Mouse (Mus musculus): ENCODE results near the gene Arhgap45. TPM values are rescaled to one million over a fixed set of nuclear protein-coding genes. Genes with fewer than 3 reads are reported as not detected.
A peak's percentile ranks its signal among the peaks of the same experiment; 100 is the strongest.
"Not testable (repeated sequence)": the region's sequence is repeated elsewhere in the genome, so short reads cannot be mapped to it uniquely, and the experiment has no call there.

Arhgap45 gene
- polyA plus RNA-seq, 1 experiment from 2014 or later: 17.7 TPM

DNA sequence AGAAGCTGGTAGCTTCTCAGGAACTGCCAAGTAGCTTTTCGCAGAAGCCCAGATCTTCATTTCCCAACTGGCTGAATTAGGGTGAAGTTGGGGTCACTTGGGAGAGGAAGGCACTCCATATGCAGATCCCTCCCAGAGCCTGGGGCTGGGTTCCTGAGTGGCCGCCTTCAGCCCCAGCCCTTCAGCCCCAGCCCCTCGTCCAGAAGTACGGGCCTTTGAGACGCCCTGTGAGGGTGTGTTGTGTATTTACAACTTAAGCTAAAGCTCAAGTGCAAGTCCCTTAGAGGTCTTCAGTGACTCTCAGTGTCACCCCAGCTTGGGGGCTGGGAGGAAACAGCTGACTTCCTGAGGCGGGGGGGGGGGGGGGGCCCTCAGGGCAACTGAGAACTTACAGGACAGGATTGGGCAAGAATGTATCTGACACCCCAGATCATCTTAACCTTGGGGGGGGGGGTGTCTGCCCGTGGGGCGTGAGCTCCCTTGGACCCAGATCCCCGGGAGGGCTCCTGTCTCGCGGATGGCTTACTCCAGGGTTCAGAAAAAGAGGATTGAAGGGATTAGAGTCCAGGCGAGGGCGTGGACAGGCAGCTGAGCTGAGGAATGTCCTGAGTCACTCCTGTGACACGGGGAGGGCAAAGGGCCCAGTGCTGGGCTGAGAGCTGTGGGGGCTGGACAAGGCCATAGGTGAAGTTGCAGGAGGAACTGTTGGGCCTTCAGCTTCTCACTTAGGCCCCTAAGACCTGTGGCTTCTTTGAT lies 35.3 kb downstream of the Arhgap45 start:
- no peaks in the 10 kb centered on the region for H3K27me3 ChIP-seq (ENCODE audit: control insufficient read depth, insufficient read depth, low read length)
- peak overlapping the region; percentile 65 for H3K9ac ChIP-seq (ENCODE audit: low read length)
- peaks cover 9% of the 10 kb centered on the region for H3K36me3 ChIP-seq (ENCODE audit: control insufficient read depth, insufficient read depth)
- ATAC-seq (replicated peaks; ENCODE audit: extremely low read depth, insufficient read depth, low FRiP score): no peak
- H3K27ac ChIP-seq (ENCODE audit: low read length): peak overlapping the region; percentile 80
- H3K9me3 ChIP-seq (replicated peaks; ENCODE audit: control insufficient read depth, low read length): no peaks in the 10 kb centered on the region
- H3K4me2 ChIP-seq (ENCODE audit: low read depth, low read length): peak overlapping the region; percentile 2; the same call in 1 of the 2 replicates
- peaks cover 39% of the 10 kb centered on the region for H3K4me1 ChIP-seq (ENCODE audit: control insufficient read depth, insufficient read depth, low read length)
- H3K4me3 ChIP-seq (ENCODE audit: low read length): no peak overlapping the region
- 27% methylated on average over 13 of the region's 14 CpGs for WGBS

DNA sequence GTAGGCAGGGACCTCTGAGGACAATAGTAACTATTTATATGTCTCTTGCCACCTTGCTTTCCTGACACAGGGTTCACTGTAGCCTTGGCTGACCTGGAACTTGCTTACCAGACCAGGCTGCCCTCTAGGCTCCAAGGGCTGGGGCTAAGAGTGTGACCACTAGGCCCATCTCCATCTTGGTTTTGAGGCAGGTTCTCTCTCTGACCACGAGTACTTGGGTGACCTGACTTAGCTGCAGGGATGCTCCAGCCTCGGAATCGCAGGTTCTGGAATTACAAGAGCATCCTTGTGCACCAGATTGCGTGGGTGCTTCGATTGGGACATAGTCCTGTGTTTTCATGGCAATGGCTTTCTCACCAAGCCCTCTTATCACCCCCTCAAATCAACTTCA lies 35.9 kb downstream of the Arhgap45 start:
- peak overlapping the region; percentile 65 for H3K9ac ChIP-seq (ENCODE audit: low read length)

GRCm38 (mm10) chr10:80053259-80053780 lies 36.9 kb downstream of the Arhgap45 start:
- peak overlapping the region; percentile 85 for H3K9ac ChIP-seq (ENCODE audit: low read length)
- no peaks in the 10 kb centered on the region for H3K9me3 ChIP-seq (replicated peaks; ENCODE audit: control insufficient read depth, low read length)
- peak overlapping the region; percentile 76 for H3K4me2 ChIP-seq (ENCODE audit: low read depth, low read length)
- H3K36me3 ChIP-seq (ENCODE audit: control insufficient read depth, insufficient read depth): peaks cover 24% of the 10 kb centered on the region
- ATAC-seq (replicated peaks; ENCODE audit: extremely low read depth, insufficient read depth, low FRiP score): peak; percentile 96
- WGBS: under 1% methylated on average over 46 of the region's 47 CpGs
- no peaks in the 10 kb centered on the region for H3K27me3 ChIP-seq (ENCODE audit: control insufficient read depth, insufficient read depth, low read length)
- H3K4me3 ChIP-seq (ENCODE audit: low read length): peak overlapping the region; percentile 65
- H3K4me1 ChIP-seq (ENCODE audit: control insufficient read depth, insufficient read depth, low read length): peaks cover 35% of the 10 kb centered on the region
- H3K27ac ChIP-seq (ENCODE audit: low read length): peak overlapping the region; percentile 94

More for the DNA sequence above, 35.9 kb downstream of the Arhgap45 start:
- Histone ChIP-seq H3K9me3 (replicated peaks; ENCODE audit: control insufficient read depth, low read length) (no peaks in the 10 kb centered on the region), H3K27me3 (ENCODE audit: control insufficient read depth, insufficient read depth, low read length) (no peaks in the 10 kb centered on the region), H3K27ac (ENCODE audit: low read length) (peak overlapping the region; percentile 80), H3K4me3 (ENCODE audit: low read length) (no peak overlapping the region), H3K36me3 (ENCODE audit: control insufficient read depth, insufficient read depth) (peaks cover 14% of the 10 kb centered on the region), H3K4me1 (ENCODE audit: control insufficient read depth, insufficient read depth, low read length) (peaks cover 39% of the 10 kb centered on the region), H3K4me2 (ENCODE audit: low read depth, low read length) (no peak overlapping the region)
- WGBS: 81% methylated on average over 5 of the region's 5 CpGs
- no peak for ATAC-seq (replicated peaks; ENCODE audit: extremely low read depth, insufficient read depth, low FRiP score)

DNA sequence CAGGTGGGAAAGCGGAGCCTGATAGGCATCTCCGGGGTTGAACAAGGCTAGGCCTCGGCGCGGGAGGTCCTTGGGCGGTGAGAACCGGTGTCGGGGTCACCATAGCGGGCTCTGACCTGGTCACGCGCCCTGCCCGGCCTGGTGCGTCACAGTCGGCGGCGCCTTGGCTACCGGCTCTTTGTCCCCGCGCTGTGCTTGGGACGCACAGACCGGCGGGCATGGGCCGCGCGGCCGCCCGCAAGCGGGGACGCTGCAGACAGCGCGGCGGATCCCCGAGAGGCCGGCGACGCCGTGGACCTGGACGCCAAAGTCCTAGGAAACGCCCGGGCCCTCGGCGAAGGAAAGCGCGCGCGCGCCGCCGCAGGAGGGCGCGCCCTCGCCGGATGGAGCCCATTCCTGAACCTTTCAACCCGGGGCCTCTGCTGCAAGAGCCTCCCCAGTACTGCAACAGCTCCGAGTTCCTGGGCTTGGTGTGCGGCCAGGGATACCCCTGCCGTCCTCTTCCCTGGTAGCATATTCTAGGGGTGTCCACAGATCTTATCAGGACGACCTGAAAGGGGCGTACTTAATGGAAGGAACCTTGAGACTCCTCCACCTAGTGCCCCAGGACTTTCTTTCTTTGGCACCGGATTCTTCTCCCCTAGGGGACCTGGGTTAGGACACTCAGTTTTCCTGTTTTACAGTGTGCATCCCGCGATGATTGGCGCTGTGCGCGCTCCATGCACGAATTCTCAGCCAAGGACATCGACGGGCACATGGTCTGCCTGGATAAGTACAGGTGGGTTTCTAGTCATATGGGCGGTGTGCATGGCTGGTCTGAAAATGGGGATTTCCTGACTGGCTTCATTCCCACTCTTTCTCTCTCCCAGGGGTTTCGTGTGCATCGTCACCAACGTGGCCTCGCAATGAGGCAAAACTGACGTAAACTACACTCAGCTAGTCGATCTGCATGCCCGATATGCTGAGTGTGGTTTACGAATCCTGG lies 37.7 kb downstream of the Arhgap45 start:
- under 1% methylated on average over 77 of the region's 77 CpGs for WGBS
- Histone ChIP-seq H3K36me3 (ENCODE audit: control insufficient read depth, insufficient read depth) (peaks cover 28% of the 10 kb centered on the region), H3K4me2 (ENCODE audit: low read depth, low read length) (peak overlapping the region; percentile 76), H3K9ac (ENCODE audit: low read length) (peak overlapping the region; percentile 85), H3K4me3 (ENCODE audit: low read length) (peak overlapping the region; percentile 65), H3K4me1 (ENCODE audit: control insufficient read depth, insufficient read depth, low read length) (peaks cover 35% of the 10 kb centered on the region), H3K27ac (ENCODE audit: low read length) (peak overlapping the region; percentile 94), H3K27me3 (ENCODE audit: control insufficient read depth, insufficient read depth, low read length) (no peaks in the 10 kb centered on the region), H3K9me3 (replicated peaks; ENCODE audit: control insufficient read depth, low read length) (no peaks in the 10 kb centered on the region)
- peak; percentile 62 for ATAC-seq (replicated peaks; ENCODE audit: extremely low read depth, insufficient read depth, low FRiP score)

- not testable (repeated sequence) for H3K27me3 ChIP-seq (ENCODE audit: control insufficient read depth, insufficient read depth, low read length); ATAC-seq (replicated peaks; ENCODE audit: extremely low read depth, insufficient read depth, low FRiP score); H3K9me3 ChIP-seq (replicated peaks; ENCODE audit: control insufficient read depth, low read length)
- Histone ChIP-seq H3K27ac (ENCODE audit: low read length) (peak overlapping the region; percentile 94; the same call in 1 of the 2 replicates), H3K4me2 (ENCODE audit: low read depth, low read length) (peak overlapping the region; percentile 76), H3K9ac (ENCODE audit: low read length) (peak overlapping the region; percentile 85), H3K4me3 (ENCODE audit: low read length) (peak overlapping the region; percentile 65), H3K36me3 (ENCODE audit: control insufficient read depth, insufficient read depth) (peaks cover 33% of the 10 kb centered on the region), H3K4me1 (ENCODE audit: control insufficient read depth, insufficient read depth, low read length) (peaks cover 35% of the 10 kb centered on the region)
- WGBS: 14% methylated on average over 3 of the region's 3 CpGs
Measured at GRCm38 (mm10) chr10:80054911-80055310, 38.5 kb downstream of the Arhgap45 start.

DNA sequence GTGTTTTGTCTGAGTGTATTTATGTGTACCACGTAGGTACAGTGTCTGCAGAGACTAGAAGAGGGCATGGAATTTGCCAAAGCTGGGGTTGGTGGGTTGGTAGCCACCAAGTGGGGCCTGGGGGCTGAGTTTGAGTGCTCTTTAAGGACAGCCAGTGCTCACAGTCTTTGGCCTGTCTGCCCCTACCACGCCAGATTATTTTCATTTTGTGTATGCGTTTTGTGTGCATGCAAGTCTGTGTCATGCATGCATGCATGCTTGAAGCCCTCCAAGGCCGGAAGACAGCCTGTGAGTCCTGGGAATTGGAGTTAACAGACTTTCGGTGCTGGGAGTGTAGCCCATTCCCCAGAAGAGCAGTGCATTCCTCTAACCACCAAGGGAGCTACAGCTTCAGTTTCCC lies 38.9 kb downstream of the Arhgap45 start:
- peaks cover 35% of the 10 kb centered on the region for H3K4me1 ChIP-seq (ENCODE audit: control insufficient read depth, insufficient read depth, low read length)
- H3K4me3 ChIP-seq (ENCODE audit: low read length): peak overlapping the region; percentile 65; the same call in 1 of the 2 replicates
- no peak overlapping the region for H3K27ac ChIP-seq (ENCODE audit: low read length)
- no peaks in the 10 kb centered on the region for H3K27me3 ChIP-seq (ENCODE audit: control insufficient read depth, insufficient read depth, low read length)
- ATAC-seq (replicated peaks; ENCODE audit: extremely low read depth, insufficient read depth, low FRiP score): no peak
- peaks cover 37% of the 10 kb centered on the region for H3K36me3 ChIP-seq (ENCODE audit: control insufficient read depth, insufficient read depth)
- H3K4me2 ChIP-seq (ENCODE audit: low read depth, low read length): peak overlapping the region; percentile 76
- peak overlapping the region; percentile 0; the same call in 1 of the 2 replicates for H3K9ac ChIP-seq (ENCODE audit: low read length)
- no peaks in the 10 kb centered on the region for H3K9me3 ChIP-seq (replicated peaks; ENCODE audit: control insufficient read depth, low read length)
- WGBS: 69% methylated on average over 5 of the region's 5 CpGs

DNA sequence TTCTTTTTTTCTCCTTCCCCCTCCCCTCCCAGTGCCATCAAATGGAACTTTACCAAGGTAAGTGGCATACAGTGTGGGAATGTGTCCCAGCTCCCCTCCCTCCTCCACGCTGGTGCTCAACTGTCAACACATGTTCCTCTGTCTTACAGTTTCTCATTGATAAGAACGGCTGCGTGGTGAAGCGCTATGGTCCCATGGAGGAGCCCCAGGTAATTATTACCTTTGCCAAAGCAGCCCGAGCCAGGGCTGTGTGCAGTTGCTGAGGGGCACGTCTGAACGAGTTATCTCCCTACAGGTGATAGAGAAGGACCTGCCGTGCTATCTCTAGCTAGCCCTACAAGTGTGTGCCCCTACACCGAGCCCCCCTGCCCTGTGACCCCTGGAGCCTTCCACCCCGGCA lies 39.4 kb downstream of the Arhgap45 start:
- Histone ChIP-seq H3K27me3 (ENCODE audit: control insufficient read depth, insufficient read depth, low read length) (no peaks in the 10 kb centered on the region), H3K4me1 (ENCODE audit: control insufficient read depth, insufficient read depth, low read length) (peaks cover 32% of the 10 kb centered on the region), H3K27ac (ENCODE audit: low read length) (no peak overlapping the region), H3K4me2 (ENCODE audit: low read depth, low read length) (peak overlapping the region; percentile 76; the same call in 1 of the 2 replicates), H3K9me3 (replicated peaks; ENCODE audit: control insufficient read depth, low read length) (no peaks in the 10 kb centered on the region), H3K36me3 (ENCODE audit: control insufficient read depth, insufficient read depth) (peaks cover 38% of the 10 kb centered on the region), H3K4me3 (ENCODE audit: low read length) (no peak overlapping the region), H3K9ac (ENCODE audit: low read length) (0 out of 2 replicates have a peak overlapping the region, but pooled peaks have one; percentile 0)
- ATAC-seq (replicated peaks; ENCODE audit: extremely low read depth, insufficient read depth, low FRiP score): no peak
- 51% methylated on average over 9 of the region's 10 CpGs for WGBS

DNA sequence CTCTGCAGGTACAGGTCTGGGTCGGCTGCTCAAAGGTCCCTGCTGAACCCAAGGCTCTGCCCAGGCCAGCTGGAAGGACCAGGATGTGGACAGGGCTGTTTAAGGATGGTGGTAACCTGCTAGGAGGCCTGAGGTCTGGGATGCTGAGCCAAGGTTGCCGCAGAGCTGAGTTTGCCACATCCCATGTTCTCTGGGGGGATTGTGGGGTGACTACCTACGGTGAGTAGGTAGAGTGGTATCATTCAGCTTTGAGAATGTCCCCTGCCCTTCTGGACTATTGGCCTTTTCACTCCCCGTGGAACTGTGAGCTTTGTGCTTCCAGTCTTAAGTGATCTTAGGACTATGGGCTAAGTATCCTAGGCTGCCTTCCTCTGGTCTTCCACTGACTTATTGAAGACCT lies 40.1 kb downstream of the Arhgap45 start:
- Histone ChIP-seq H3K4me1 (ENCODE audit: control insufficient read depth, insufficient read depth, low read length) (peaks cover 26% of the 10 kb centered on the region), H3K27me3 (ENCODE audit: control insufficient read depth, insufficient read depth, low read length) (no peaks in the 10 kb centered on the region), H3K4me3 (ENCODE audit: low read length) (no peak overlapping the region), H3K4me2 (ENCODE audit: low read depth, low read length) (no peak overlapping the region), H3K9ac (ENCODE audit: low read length) (no peak overlapping the region), H3K36me3 (ENCODE audit: control insufficient read depth, insufficient read depth) (peaks cover 38% of the 10 kb centered on the region), H3K9me3 (replicated peaks; ENCODE audit: control insufficient read depth, low read length) (no peaks in the 10 kb centered on the region), H3K27ac (ENCODE audit: low read length) (no peak overlapping the region)
- 82% methylated on average over 4 of the region's 4 CpGs for WGBS
- ATAC-seq (replicated peaks; ENCODE audit: extremely low read depth, insufficient read depth, low FRiP score): no peak

Measured in heart, embryonic 16.5 days (tissue).